Mouse (Mus musculus): ENCODE measurements around the gene Psmc3. TPM values are rescaled to one million over a fixed set of nuclear protein-coding genes. Genes with fewer than 3 reads are reported as not detected.
"Not testable (repeated sequence)": the region's sequence is repeated elsewhere in the genome, so short reads cannot be mapped to it uniquely, and the experiment has no call there.

Psmc3 gene
- polyA plus RNA-seq, 1 experiment, result not detected

DNA sequence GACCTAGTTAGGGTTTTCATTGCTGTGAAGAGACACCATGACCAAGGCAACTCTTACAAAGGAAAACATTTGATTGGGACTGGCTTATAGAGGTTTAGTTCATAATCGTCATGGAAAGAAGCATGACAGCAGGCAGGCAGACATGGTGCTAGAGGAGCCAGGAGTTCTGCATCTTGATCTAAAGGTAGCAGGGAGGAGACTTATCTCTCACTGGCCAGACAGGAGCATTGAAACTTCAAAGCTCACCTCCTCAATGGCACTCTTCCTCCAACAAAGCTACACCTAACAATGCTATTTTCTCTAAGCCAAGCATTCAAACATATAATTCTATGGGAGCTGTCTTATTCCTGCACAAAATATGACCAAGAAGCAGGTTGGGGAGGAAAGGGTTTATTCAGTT lies 27.3 kb upstream of the Psmc3 start:
- H3K4me1 ChIP-seq (ENCODE audit: control insufficient read depth, insufficient read depth, low read length), result no peaks in the 10 kb centered on the region
- no peak for TF ChIP-seq CTCF (IDR thresholded peaks at IDR 0.05; ENCODE audit: insufficient read depth, low read depth, low read length)
- no peak for TF ChIP-seq POLR2A (IDR thresholded peaks at IDR 0.05; ENCODE audit: insufficient read depth, low read depth, low read length)
- 83% methylated on average over 1 of the region's 1 CpGs for WGBS
- no peak overlapping the region for H3K4me3 ChIP-seq (ENCODE audit: insufficient read depth, low read depth, low read length)
- H3K27ac ChIP-seq (ENCODE audit: insufficient read depth, low read depth, low read length), result no peak overlapping the region

DNA sequence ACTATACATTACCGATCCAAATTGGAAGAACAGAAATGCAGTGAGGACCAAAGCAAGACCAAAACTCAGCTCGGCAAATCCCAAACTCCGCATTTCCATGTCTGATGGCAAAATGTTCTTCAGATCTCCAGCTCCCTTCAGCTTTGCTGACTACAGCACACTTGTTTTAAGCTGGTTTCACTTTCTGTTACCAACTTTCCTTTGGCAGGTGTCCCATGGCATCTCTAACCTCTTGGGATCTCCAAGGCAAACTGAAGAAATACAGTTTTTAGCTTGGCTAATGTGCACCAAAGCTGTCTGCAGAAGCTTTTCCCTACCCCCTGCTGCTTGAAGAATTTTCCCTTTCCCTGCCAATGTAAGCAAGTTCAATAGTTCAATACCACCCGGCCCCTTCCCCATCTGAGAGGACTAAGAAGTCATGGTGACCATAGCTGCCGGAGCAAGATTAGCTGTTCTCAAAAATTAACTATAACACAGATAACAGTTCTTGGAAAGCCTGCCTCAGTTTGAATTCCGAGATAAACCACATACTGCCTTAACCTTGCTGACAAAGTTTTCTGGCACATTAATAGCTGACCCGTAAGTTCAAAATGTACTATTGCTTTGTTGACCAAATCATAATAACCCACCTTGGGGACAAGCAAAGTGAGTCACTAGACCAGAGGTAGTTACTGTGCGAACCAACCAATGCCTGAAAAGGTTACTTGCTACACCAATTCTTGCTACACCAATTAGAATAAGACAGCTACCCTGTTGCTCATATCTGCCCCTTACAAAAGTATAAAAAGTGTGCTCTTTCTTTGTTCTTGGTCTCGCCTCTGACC lies 26.2 kb upstream of the Psmc3 start:
- no peak for TF ChIP-seq POLR2A (IDR thresholded peaks at IDR 0.05; ENCODE audit: insufficient read depth, low read depth, low read length)
- no peak for TF ChIP-seq CTCF (IDR thresholded peaks at IDR 0.05; ENCODE audit: insufficient read depth, low read depth, low read length)
- no peak overlapping the region for H3K4me3 ChIP-seq (ENCODE audit: insufficient read depth, low read depth, low read length)
- 74% methylated on average over 9 of the region's 9 CpGs for WGBS
- no peaks in the 10 kb centered on the region for H3K4me1 ChIP-seq (ENCODE audit: control insufficient read depth, insufficient read depth, low read length)
- H3K27ac ChIP-seq (ENCODE audit: insufficient read depth, low read depth, low read length), result no peak overlapping the region

DNA sequence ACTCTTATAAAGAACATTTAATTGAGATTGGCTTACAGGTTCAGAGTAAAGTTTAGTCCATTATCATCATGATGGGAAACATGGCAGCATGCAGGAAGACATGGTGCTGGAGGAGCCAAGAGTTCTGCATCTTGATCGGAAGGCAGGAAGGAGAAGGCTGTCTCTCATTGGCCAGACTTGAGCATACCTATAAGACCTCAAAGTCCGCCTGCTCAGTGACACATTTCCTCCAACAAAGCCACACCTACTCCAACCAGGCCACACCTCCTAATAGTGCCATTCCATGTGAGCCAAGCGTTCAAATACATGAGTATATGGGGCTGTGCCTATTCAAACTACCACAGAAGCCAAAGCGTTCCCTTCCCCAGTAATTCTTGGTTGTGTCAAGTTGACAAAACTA lies 22.6 kb upstream of the Psmc3 start:
- no peak overlapping the region for H3K4me3 ChIP-seq (ENCODE audit: insufficient read depth, low read depth, low read length)
- H3K27ac ChIP-seq (ENCODE audit: insufficient read depth, low read depth, low read length), result no peak overlapping the region
- H3K4me1 ChIP-seq (ENCODE audit: control insufficient read depth, insufficient read depth, low read length), result peaks cover 2% of the 10 kb centered on the region; the same call in 1 of the 2 replicates
- TF ChIP-seq CTCF (IDR thresholded peaks at IDR 0.05; ENCODE audit: insufficient read depth, low read depth, low read length) (no peak), POLR2A (IDR thresholded peaks at IDR 0.05; ENCODE audit: insufficient read depth, low read depth, low read length) (no peak)
- WGBS, result 88% methylated on average over 4 of the region's 4 CpGs

DNA sequence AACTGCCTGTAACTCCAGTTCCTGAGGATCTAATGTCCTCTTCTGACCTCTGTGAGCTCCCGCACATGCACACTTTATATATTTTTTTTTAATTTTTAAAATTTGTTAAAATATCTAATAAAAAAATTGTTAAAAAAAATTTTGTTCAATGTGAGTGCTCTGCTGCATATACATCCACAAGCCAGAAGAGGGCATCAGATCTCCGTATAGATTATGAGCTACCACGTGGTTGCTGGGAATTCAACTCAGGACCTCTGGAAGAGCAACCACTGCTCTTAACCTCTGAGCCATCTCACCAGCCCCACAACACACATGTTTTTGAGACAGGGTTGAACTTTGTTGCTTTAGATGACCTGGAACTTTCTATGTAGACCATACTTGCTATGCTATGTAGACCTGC lies 20.8 kb upstream of the Psmc3 start:
- Histone ChIP-seq H3K27ac (ENCODE audit: insufficient read depth, low read depth, low read length) (no peak overlapping the region), H3K4me3 (ENCODE audit: insufficient read depth, low read depth, low read length) (no peak overlapping the region), H3K4me1 (ENCODE audit: control insufficient read depth, insufficient read depth, low read length) (peaks cover 2% of the 10 kb centered on the region; the same call in 1 of the 2 replicates)
- 27% methylated on average over 3 of the region's 3 CpGs for WGBS
- TF ChIP-seq POLR2A (IDR thresholded peaks at IDR 0.05; ENCODE audit: insufficient read depth, low read depth, low read length), result no peak
- no peak for TF ChIP-seq CTCF (IDR thresholded peaks at IDR 0.05; ENCODE audit: insufficient read depth, low read depth, low read length)

DNA sequence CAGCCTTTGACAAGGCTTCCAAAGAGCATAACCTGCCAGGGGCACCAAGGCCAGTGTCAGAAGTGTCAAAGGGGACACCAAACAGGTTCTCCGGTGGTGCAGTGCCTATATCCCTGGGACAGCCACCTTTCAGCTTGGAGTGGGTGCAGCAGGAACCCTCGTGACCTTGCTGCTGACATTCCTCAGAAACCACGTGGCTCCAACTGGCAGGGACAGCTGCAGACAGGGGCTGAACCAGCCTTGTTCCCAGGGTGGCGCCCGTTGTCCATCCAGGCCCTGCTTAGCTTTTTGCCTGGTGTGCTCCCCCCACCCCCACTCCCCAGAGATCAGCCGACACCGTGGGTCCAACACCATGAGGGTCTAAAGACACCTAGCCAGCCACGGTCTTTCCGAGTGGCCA lies 18.4 kb upstream of the Psmc3 start, which contains the start of gene Rapsn:
Rapsn (plus strand) TSS at position 236 of the 400 bp plus-strand sequence.
- TF ChIP-seq CTCF (IDR thresholded peaks at IDR 0.05; ENCODE audit: insufficient read depth, low read depth, low read length) (no peak), POLR2A (IDR thresholded peaks at IDR 0.05; ENCODE audit: insufficient read depth, low read depth, low read length) (no peak)
- Histone ChIP-seq H3K4me3 (ENCODE audit: insufficient read depth, low read depth, low read length) (no peak within 1 kb of the TSS), H3K27ac (ENCODE audit: insufficient read depth, low read depth, low read length) (no peak within 1 kb of the TSS), H3K4me1 (ENCODE audit: control insufficient read depth, insufficient read depth, low read length) (peaks cover 2% of the 10 kb centered on the region; the same call in 1 of the 2 replicates)
- 65% methylated on average over 9 of the region's 9 CpGs for WGBS

DNA sequence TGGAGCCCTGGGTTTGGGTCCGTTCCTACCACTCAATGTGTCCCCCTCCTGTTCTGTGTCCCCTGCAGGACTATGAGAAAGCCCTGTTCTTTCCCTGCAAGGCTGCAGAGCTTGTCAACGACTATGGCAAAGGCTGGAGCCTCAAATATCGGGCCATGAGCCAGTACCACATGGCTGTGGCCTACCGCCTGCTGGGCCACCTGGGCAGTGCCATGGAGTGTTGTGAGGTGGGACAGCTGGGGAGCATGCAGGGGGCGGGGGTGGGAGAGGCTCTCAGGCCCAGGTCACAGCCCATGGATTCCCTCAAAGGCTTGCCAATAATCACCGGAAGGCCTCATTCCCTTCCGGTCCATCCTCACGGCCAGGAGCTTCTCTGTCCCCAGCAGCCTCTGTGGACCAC lies 12.0 kb upstream of the Psmc3 start:
- no peak overlapping the region for H3K4me3 ChIP-seq (ENCODE audit: insufficient read depth, low read depth, low read length)
- H3K4me1 ChIP-seq (ENCODE audit: control insufficient read depth, insufficient read depth, low read length), result no peaks in the 10 kb centered on the region
- no peak for TF ChIP-seq CTCF (IDR thresholded peaks at IDR 0.05; ENCODE audit: insufficient read depth, low read depth, low read length)
- TF ChIP-seq POLR2A (IDR thresholded peaks at IDR 0.05; ENCODE audit: insufficient read depth, low read depth, low read length), result no peak
- no peak overlapping the region for H3K27ac ChIP-seq (ENCODE audit: insufficient read depth, low read depth, low read length)
- 75% methylated on average over 8 of the region's 8 CpGs for WGBS

DNA sequence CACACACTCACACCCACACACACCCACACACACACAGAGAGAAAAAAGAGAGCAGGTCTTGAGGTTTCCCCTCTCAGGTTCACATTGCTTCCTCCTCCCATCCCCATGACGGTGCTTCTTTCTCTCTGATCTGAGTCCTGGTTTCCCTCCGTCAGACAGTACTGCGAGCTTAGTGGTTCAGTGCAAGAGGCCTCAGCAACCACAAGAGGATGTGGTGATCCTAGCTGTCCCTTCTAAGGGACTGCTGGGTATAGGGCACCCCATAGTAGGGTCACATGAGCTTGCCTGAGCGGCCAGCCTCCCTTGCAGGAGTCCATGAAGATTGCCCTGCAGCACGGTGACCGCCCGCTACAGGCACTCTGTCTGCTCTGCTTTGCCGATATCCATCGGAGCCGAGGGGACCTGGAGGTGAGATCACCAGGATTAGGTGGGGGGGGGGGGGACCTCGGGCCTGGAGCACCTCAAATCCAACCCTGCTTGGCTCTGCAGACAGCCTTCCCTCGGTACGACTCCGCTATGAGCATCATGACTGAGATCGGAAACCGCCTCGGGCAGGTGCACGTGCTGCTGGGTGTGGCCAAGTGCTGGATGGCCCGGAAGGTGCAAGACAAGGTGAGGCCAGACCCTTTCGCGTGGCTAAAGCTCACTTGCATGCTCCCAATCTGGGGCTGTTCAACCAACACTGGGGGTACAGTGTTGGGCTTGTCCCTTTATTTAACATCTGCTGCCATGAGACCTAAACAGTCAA lies 11.0 kb upstream of the Psmc3 start:
- no peak overlapping the region for H3K27ac ChIP-seq (ENCODE audit: insufficient read depth, low read depth, low read length)
- H3K4me1 ChIP-seq (ENCODE audit: control insufficient read depth, insufficient read depth, low read length), result no peaks in the 10 kb centered on the region
- no peak overlapping the region for H3K4me3 ChIP-seq (ENCODE audit: insufficient read depth, low read depth, low read length)
- no peak for TF ChIP-seq CTCF (IDR thresholded peaks at IDR 0.05; ENCODE audit: insufficient read depth, low read depth, low read length)
- no peak for TF ChIP-seq POLR2A (IDR thresholded peaks at IDR 0.05; ENCODE audit: insufficient read depth, low read depth, low read length)
- 67% methylated on average over 21 of the region's 21 CpGs for WGBS

DNA sequence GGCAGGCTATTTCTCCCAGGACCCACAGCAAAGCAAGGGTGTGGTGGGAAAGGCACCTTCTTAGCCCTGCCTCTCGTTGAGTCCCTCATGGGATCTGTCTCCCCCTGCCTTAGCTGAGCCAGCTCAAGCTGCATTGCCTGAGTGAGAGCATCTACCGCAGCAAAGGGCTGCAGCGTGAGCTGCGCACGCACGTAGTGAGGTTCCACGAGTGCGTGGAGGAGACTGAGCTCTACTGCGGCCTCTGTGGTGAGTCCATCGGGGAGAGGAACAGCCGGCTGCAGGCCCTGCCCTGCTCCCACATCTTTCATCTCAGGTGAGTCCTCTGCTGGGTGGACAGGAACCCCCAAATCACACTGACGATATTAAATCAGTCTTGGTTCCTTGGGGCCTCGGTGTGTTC lies 9.1 kb upstream of the Psmc3 start:
- no peak overlapping the region for H3K27ac ChIP-seq (ENCODE audit: insufficient read depth, low read depth, low read length)
- H3K4me3 ChIP-seq (ENCODE audit: insufficient read depth, low read depth, low read length), result no peak overlapping the region
- H3K4me1 ChIP-seq (ENCODE audit: control insufficient read depth, insufficient read depth, low read length), result no peaks in the 10 kb centered on the region
- 89% methylated on average over 13 of the region's 13 CpGs for WGBS
- TF ChIP-seq CTCF (IDR thresholded peaks at IDR 0.05; ENCODE audit: insufficient read depth, low read depth, low read length) (no peak), POLR2A (IDR thresholded peaks at IDR 0.05; ENCODE audit: insufficient read depth, low read depth, low read length) (no peak)

DNA sequence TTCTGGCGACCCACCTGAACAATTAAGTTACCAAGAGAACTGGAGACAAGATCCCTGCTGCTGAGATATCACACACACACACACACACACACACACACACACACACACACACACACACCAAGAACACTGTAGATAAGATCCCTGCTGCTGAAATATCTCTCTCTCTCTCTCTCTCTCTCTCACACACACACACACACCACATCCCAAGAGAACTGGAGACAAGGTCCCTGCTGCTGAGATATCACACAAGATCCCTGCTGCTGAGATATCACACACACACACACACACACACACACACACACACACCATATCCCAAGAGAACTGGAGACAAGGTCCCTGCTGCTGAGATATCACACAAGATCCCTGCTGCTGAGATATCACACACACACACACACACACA lies 8.0 kb upstream of the Psmc3 start:
- not testable (repeated sequence) for H3K4me3 ChIP-seq (ENCODE audit: insufficient read depth, low read depth, low read length); H3K27ac ChIP-seq (ENCODE audit: insufficient read depth, low read depth, low read length); H3K4me1 ChIP-seq (ENCODE audit: control insufficient read depth, insufficient read depth, low read length)
- WGBS, result 94% methylated on average over 1 of the region's 1 CpGs

Data from olfactory bulb, adult 2 months (tissue).